In the genomic region with DNA sequence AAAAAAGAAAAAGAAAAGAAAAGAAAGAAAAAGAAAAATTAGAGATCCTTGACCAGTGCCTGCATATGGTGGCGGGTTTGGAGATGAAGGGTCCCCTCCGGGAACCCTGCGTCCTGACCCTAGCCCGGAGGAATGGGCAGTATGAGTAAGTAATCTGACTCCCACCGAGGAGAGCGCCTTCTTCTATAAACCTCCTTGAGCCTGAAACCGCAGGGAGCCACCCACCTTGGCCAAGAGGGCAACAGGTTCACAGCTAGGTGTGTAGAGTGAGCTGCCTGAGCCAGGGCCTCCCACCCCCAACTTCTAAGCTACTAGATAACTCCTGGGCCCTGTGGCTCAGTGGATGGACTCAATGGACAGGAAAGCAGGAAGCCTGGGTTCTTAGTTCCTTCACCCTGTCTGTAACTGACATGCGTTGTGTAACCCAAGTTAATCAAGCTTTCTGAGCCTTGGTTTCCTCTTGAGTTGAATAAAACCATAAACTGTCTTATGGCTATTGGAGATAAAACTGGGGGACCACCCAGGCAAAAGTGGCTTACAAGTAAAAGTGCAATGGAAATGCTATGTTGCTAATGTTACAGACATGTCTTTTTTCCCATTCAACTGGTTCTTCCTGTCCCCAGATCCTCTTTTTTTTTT, we compare ENCODE assay signal across 9 mouse cellular contexts. TPM values are rescaled to one million over a fixed set of nuclear protein-coding genes. Genes with fewer than 3 reads are reported as not detected.
DNase-seq lines count a peak whose midpoint lies in the region; ATAC-seq and TF ChIP-seq lines count a peak whose summit lies in the region.
"Had no signal": no experiment of that assay in that cellular context is flagged by ENCODE, and none has a peak within 500 bp of the region (broad histone marks: within the 10 kb centered on the region; RNA-seq: fewer than 3 reads in every experiment).

No protein-coding gene starts in this region.

- H3K9me3 ChIP-seq in MEL (replicated peaks; ENCODE audit: insufficient read depth, low read length), result no peaks in the 10 kb centered on the region
- H3K9me3 ChIP-seq in embryonic facial prominence, embryonic 12.5 days, result no peaks in the 10 kb centered on the region
- H3K9me3 ChIP-seq in hindbrain, embryonic 15.5 days, result no peaks in the 10 kb centered on the region
- no peaks in the 10 kb centered on the region for H3K9me3 ChIP-seq in liver, embryonic 13.5 days (replicated peaks)
- H3K9me3 ChIP-seq: G1E had no signal

- WGBS in embryonic facial prominence, embryonic 12.5 days, result 18% methylated on average over 8 of the region's 8 CpGs
- 21% methylated on average over 8 of the region's 8 CpGs for WGBS in hindbrain, embryonic 15.5 days
- WGBS in liver, embryonic 13.5 days (ENCODE audit: insufficient replicate concordance), result 20% methylated on average over 8 of the region's 8 CpGs

- ATAC-seq in embryonic facial prominence, embryonic 12.5 days (ENCODE audit: insufficient number of reproducible peaks, insufficient read depth, low FRiP score, low TSS enrichment), result no peak
- ATAC-seq in hindbrain, embryonic 15.5 days (ENCODE audit: low FRiP score, low read depth), result no peak
- peak; percentile 52 for ATAC-seq in liver, embryonic 13.5 days (ENCODE audit: low read depth)

- H3K4me3 ChIP-seq in MEL (ENCODE audit: control insufficient read depth in 1 of 2, insufficient read depth in 1 of 2, low read depth in 2 of 2, low read length in 2 of 2), result peak overlapping the region; percentile 54 to 93
- H3K4me3 ChIP-seq in embryonic facial prominence, embryonic 12.5 days, result peak overlapping the region; percentile 60
- H3K4me3 ChIP-seq in hindbrain, embryonic 15.5 days, result peak overlapping the region; percentile 75
- H3K4me3 ChIP-seq in liver, embryonic 13.5 days (replicated peaks), result peak overlapping the region; percentile 68

- H3K79me2 ChIP-seq in MEL (ENCODE audit: control insufficient read depth, insufficient read depth, low read length, poor library complexity), result no peaks in the 10 kb centered on the region; the same call in none of the 2 replicates

- H3K36me3 ChIP-seq in MEL (ENCODE audit: control insufficient read depth in 1 of 2, insufficient read depth in 2 of 2, low read length in 2 of 2), result peaks cover 0 to 12% of the 10 kb centered on the region in 2 experiments; a peak in 2 of 4 replicates
- no peaks in the 10 kb centered on the region for H3K36me3 ChIP-seq in embryonic facial prominence, embryonic 12.5 days
- no peaks in the 10 kb centered on the region for H3K36me3 ChIP-seq in hindbrain, embryonic 15.5 days
- no peaks in the 10 kb centered on the region for H3K36me3 ChIP-seq in liver, embryonic 13.5 days
- H3K36me3 ChIP-seq: G1E had no signal

- TF ChIP-seq CTCF in MEL (IDR thresholded peaks at IDR 0.05 in 2 of 3, conservative IDR thresholded peaks at IDR 0.05 in 1 of 3; ENCODE audit: control insufficient read depth in 1 of 3, insufficient read depth in 1 of 3, low read depth in 2 of 3, low read length in 3 of 3, poor library complexity in 1 of 3, severe bottlenecking in 1 of 3), result no peak

- H3K27me3 ChIP-seq in MEL (ENCODE audit: control insufficient read depth in 1 of 2, insufficient read depth in 2 of 2, low read length in 2 of 2), result no peaks in the 10 kb centered on the region
- H3K27me3 ChIP-seq in embryonic facial prominence, embryonic 12.5 days, result no peaks in the 10 kb centered on the region
- H3K27me3 ChIP-seq in hindbrain, embryonic 15.5 days, result no peaks in the 10 kb centered on the region
- no peaks in the 10 kb centered on the region for H3K27me3 ChIP-seq in liver, embryonic 13.5 days

- no peak for TF ChIP-seq POLR2A in MEL (IDR thresholded peaks at IDR 0.05; ENCODE audit: control insufficient read depth in 1 of 2, insufficient read depth in 1 of 2, low read depth in 1 of 2, low read length in 2 of 2, poor library complexity in 1 of 2)

- peak overlapping the region; percentile 58 for H3K4me2 ChIP-seq in embryonic facial prominence, embryonic 12.5 days (replicated peaks)
- peak overlapping the region; percentile 60 for H3K4me2 ChIP-seq in hindbrain, embryonic 15.5 days
- peak overlapping the region; percentile 66 for H3K4me2 ChIP-seq in liver, embryonic 13.5 days

- H3K27ac ChIP-seq in MEL (ENCODE audit: control insufficient read depth, low read depth, low read length), result peak overlapping the region; percentile 64
- no peak overlapping the region for H3K27ac ChIP-seq in embryonic facial prominence, embryonic 12.5 days
- no peak overlapping the region for H3K27ac ChIP-seq in hindbrain, embryonic 15.5 days (replicated peaks)
- no peak overlapping the region; the same call in 1 of the 2 replicates for H3K27ac ChIP-seq in liver, embryonic 13.5 days

- TF ChIP-seq EP300 in MEL (IDR thresholded peaks at IDR 0.05; ENCODE audit: low read depth in 1 of 2, low read length in 2 of 2), result peak; percentile 73 to 78

- peaks cover 3 to 8% of the 10 kb centered on the region in 2 experiments; a peak in 2 of 4 replicates for H3K4me1 ChIP-seq in MEL (ENCODE audit: control insufficient read depth in 1 of 2, insufficient read depth in 2 of 2, low read length in 2 of 2)
- no peaks in the 10 kb centered on the region for H3K4me1 ChIP-seq in embryonic facial prominence, embryonic 12.5 days
- H3K4me1 ChIP-seq in hindbrain, embryonic 15.5 days (replicated peaks), result 0 out of 2 replicates have a peak, but pooled peaks cover 6% of the 10 kb centered on the region
- peaks cover 3% of the 10 kb centered on the region; the same call in 1 of the 2 replicates for H3K4me1 ChIP-seq in liver, embryonic 13.5 days (replicated peaks)

- peak; percentile 36 for DNase-seq in adrenal gland, adult 2 months
- no peak for DNase-seq in adrenal gland, postnatal 4 days (ENCODE audit: low spot score in 2 of 2)
- DNase-seq in MEL (ENCODE audit: low read depth, low spot score), result peak; percentile 84
- DNase-seq in liver, embryonic 13.5 days, result peak; percentile 1
- peak; percentile 12 for DNase-seq in naive thymus-derived CD4-positive, alpha-beta T cell, adult 2 months (ENCODE audit: low read depth)
- DNase-seq in left cerebral cortex, adult 9 months (ENCODE audit: low spot score in 2 of 2), result no peak

- TF ChIP-seq RAD21 in MEL (IDR thresholded peaks at IDR 0.05; ENCODE audit: low read depth, low read length), result no peak

- peak overlapping the region; percentile 85 for H3K9ac ChIP-seq in MEL (ENCODE audit: control insufficient read depth, low read depth, low read length, poor library complexity, severe bottlenecking)
- H3K9ac ChIP-seq in embryonic facial prominence, embryonic 12.5 days, result no peak overlapping the region
- H3K9ac ChIP-seq in hindbrain, embryonic 15.5 days, result peak overlapping the region; percentile 84
- peak overlapping the region; percentile 75 for H3K9ac ChIP-seq in liver, embryonic 13.5 days

TF ChIP-seq in MEL, 35 proteins besides CTCF, POLR2A, EP300 and RAD21 (continues in another document):
- TF ChIP-seq RCOR1 (IDR thresholded peaks at IDR 0.05; ENCODE audit: low read depth, low read length) (0 out of 2 replicates have a peak, but pooled peaks have one; percentile 12), ZC3H11A (IDR thresholded peaks at IDR 0.05; ENCODE audit: low read depth, low read length) (no peak), TBP (IDR thresholded peaks at IDR 0.05; ENCODE audit: low read depth, low read length) (no peak), SMC3 (IDR thresholded peaks at IDR 0.05; ENCODE audit: low read depth, low read length) (no peak), BHLHE40 (IDR thresholded peaks at IDR 0.05; ENCODE audit: borderline replicate concordance, low read depth, low read length) (no peak), POLR2AphosphoS5 (IDR thresholded peaks at IDR 0.05; ENCODE audit: borderline replicate concordance, low read depth, low read length) (no peak), MAX (IDR thresholded peaks at IDR 0.05; ENCODE audit: low read length) (no peak), HCFC1 (IDR thresholded peaks at IDR 0.05; ENCODE audit: low read depth, low read length) (peak; percentile 19; the same call in 1 of the 2 replicates), NELFE (IDR thresholded peaks at IDR 0.05; ENCODE audit: low read depth, low read length) (peak; percentile 24; the same call in 1 of the 2 replicates), MAZ (IDR thresholded peaks at IDR 0.05; ENCODE audit: low read depth, low read length) (no peak), ELF1 (IDR thresholded peaks at IDR 0.05; ENCODE audit: low read depth, low read length) (peak; percentile 49; the same call in 1 of the 2 replicates), ZNF384 (IDR thresholded peaks at IDR 0.05; ENCODE audit: low read depth, low read length) (peak; percentile 41), ETS1 (IDR thresholded peaks at IDR 0.05; ENCODE audit: low read depth, low read length) (no peak), CHD1 (IDR thresholded peaks at IDR 0.05; ENCODE audit: low read depth, low read length) (no peak; the same call in 1 of the 2 replicates), MYB (IDR thresholded peaks at IDR 0.05; ENCODE audit: low read depth, low read length) (peak; percentile 40; the same call in 1 of the 2 replicates), MXI1 (IDR thresholded peaks at IDR 0.05; ENCODE audit: low read depth, low read length) (peak; percentile 18; the same call in 1 of the 2 replicates), POLR2AphosphoS2 (IDR thresholded peaks at IDR 0.05; ENCODE audit: low read length) (peak; percentile 62)

RNA-seq across cellular contexts. Expression of a gene that starts 0.8 kb away (rescaled TPM):
- 10 to 100 TPM; 42.7 to 45.6 TPM for total RNA-seq in adrenal gland, adult 2 months (2021)
- 15.2 and 17.0 TPM in 2 replicates for polyA plus RNA-seq in adrenal gland, adult 2 months (2012; rRNA removed)
- 10 to 100 TPM; 68.0 to 74.1 TPM for total RNA-seq in adrenal gland, postnatal 4 days (2021)
- total RNA-seq in MEL (2012; rRNA removed), result 6.4 and 7.2 TPM in 2 replicates
- polyA plus RNA-seq in MEL (2012; ENCODE audit: insufficient read depth in 1 of 2, insufficient read length in 2 of 2, low read depth in 1 of 2, low replicate concordance in 2 of 2, missing spikeins in 1 of 2), result 10 to 100 TPM in 1 of 2 experiments, not detected in 1; 22.2 TPM
- polyA plus RNA-seq in embryonic facial prominence, embryonic 12.5 days (2016; fragmentation: Nextera tagmentation; extraction: Ambion mirVana), result 26.0 and 26.6 TPM in 2 replicates
- polyA plus RNA-seq in hindbrain, embryonic 15.5 days (2015; fragmentation: Nextera tagmentation; extraction: Ambion mirVana), result 32.9 and 33.5 TPM in 2 replicates
- polyA plus RNA-seq in liver, embryonic 13.5 days (2015; fragmentation: Nextera tagmentation; extraction: Ambion mirVana), result 3.2 and 4.2 TPM in 2 replicates
- total RNA-seq: G1E had no signal
- polyA plus RNA-seq: G1E had no signal

RNA-seq across cellular contexts. Expression of a gene that starts 20.2 kb away (rescaled TPM):
- 10 to 100 TPM; 19.2 to 49.3 TPM for total RNA-seq in adrenal gland, adult 2 months (2021)
- 4.6 and 5.6 TPM in 2 replicates for polyA plus RNA-seq in adrenal gland, adult 2 months (2012; rRNA removed)
- 10 to 100 TPM; 47.4 to 61.0 TPM for total RNA-seq in adrenal gland, postnatal 4 days (2021)
- total RNA-seq in MEL (2012; rRNA removed), result not detected in 2 replicates
- not detected for polyA plus RNA-seq in MEL (2012; ENCODE audit: insufficient read depth in 1 of 2, insufficient read length in 2 of 2, low read depth in 1 of 2, low replicate concordance in 2 of 2, missing spikeins in 1 of 2)
- polyA plus RNA-seq in embryonic facial prominence, embryonic 12.5 days (2016; fragmentation: Nextera tagmentation; extraction: Ambion mirVana), result 38.8 and 41.5 TPM in 2 replicates
- 30.9 and 33.6 TPM in 2 replicates for polyA plus RNA-seq in hindbrain, embryonic 15.5 days (2015; fragmentation: Nextera tagmentation; extraction: Ambion mirVana)
- 5.8 and 8.5 TPM in 2 replicates for polyA plus RNA-seq in liver, embryonic 13.5 days (2015; fragmentation: Nextera tagmentation; extraction: Ambion mirVana)
- total RNA-seq: G1E had no signal
- polyA plus RNA-seq: G1E had no signal

Comparison
In these comparisons a context has a peak if more than half of its experiments do, and no peak if none do; other contexts are left out.
1. DNase-seq: peak in adrenal gland, adult 2 months (single experiment), MEL (single experiment), liver, embryonic 13.5 days (single experiment) and naive thymus-derived CD4-positive, alpha-beta T cell, adult 2 months (single experiment); none in adrenal gland, postnatal 4 days (0 of 2) and left cerebral cortex, adult 9 months (0 of 2).
2. Peak in every context shown above with its lines, with median percentiles within 50 percentile points of each other: H3K4me3 ChIP-seq and H3K4me2 ChIP-seq.